ENCODE assay signal across 8 mouse cellular contexts in the genomic region with DNA sequence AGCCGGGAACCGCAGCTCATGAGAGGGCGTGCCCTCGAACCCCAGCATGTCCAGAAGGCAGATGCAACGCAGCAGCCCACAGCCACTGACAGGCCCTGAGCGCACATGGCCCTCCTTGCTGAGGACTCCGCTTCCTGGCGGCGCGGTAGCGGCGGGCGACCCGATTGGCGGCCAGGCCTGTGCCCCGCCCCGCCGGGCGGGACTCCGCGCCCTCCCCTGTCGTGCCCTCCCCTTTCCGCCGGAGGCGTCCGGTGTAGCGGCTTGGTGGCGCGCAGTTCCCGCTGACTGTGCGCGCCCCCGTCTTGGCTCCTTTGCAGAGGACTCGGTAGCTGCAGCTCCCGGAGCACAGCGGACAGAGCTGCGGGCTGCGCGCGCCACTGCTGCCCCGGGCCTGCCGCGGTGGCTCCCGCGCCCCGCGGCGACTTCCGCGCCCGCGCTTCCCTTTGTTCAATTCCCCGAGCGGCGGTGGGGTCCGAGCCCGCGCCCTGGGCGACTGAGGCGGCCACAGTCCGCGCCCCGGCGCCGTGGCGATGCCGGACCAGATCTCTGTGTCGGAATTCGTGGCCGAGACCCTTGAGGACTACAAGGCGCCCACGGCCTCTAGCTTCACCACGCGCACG.
DNase-seq lines count a peak whose midpoint lies in the region; ATAC-seq and TF ChIP-seq lines count a peak whose summit lies in the region.
"Not testable (repeated sequence)": the region's sequence is repeated elsewhere in the genome, so short reads cannot be mapped to it uniquely, and the experiment has no call there.

No protein-coding gene starts in this region.

- H3K36me3 ChIP-seq in embryonic facial prominence, embryonic 15.5 days; intestine, postnatal 0 days (ENCODE audit: control insufficient read depth, insufficient read depth): not testable (repeated sequence)

- peak overlapping the region; percentile 41 for H3K4me3 ChIP-seq in embryonic facial prominence, embryonic 15.5 days (replicated peaks)
- H3K4me3 ChIP-seq in intestine, postnatal 0 days (ENCODE audit: low read depth, low read length) = peak overlapping the region; percentile 36

- not testable (repeated sequence) for TF ChIP-seq CTCF in intestine, postnatal 0 days (IDR thresholded peaks at IDR 0.05; ENCODE audit: low read depth)

- H3K27me3 ChIP-seq in embryonic facial prominence, embryonic 15.5 days; intestine, postnatal 0 days (replicated peaks; ENCODE audit: control insufficient read depth, insufficient read depth, low read length): not testable (repeated sequence)

- H3K27ac ChIP-seq in embryonic facial prominence, embryonic 15.5 days (replicated peaks); intestine, postnatal 0 days (ENCODE audit: low read depth, low read length): not testable (repeated sequence)

- H3K9me3 ChIP-seq in embryonic facial prominence, embryonic 15.5 days (replicated peaks); intestine, postnatal 0 days (ENCODE audit: control insufficient read depth): not testable (repeated sequence)

- peak; percentile 90 for DNase-seq in adrenal gland, adult 2 months
- DNase-seq in heart, adult 8-10 months (ENCODE audit: low spot score) = peak; percentile 60
- DNase-seq in left cerebral cortex, adult 9 months (ENCODE audit: low spot score in 2 of 2) = peak; percentile 23 to 49
- peak; percentile 55 for DNase-seq in lung, postnatal 14 days
- DNase-seq in right cerebral cortex, adult 18-20 months = peak; percentile 75
- DNase-seq in thymus, postnatal 25 days = peak; percentile 58

- ATAC-seq in embryonic facial prominence, embryonic 15.5 days (ENCODE audit: insufficient number of reproducible peaks, low FRiP score, low TSS enrichment, low read depth) = not testable (repeated sequence)
- ATAC-seq in intestine, postnatal 0 days = peak; percentile 85

- WGBS in embryonic facial prominence, embryonic 15.5 days = 5% methylated on average over 74 of the region's 75 CpGs
- WGBS in intestine, postnatal 0 days = 7% methylated on average over 70 of the region's 75 CpGs

- H3K9ac ChIP-seq in embryonic facial prominence, embryonic 15.5 days; intestine, postnatal 0 days (ENCODE audit: low read depth, low read length): not testable (repeated sequence)

- H3K4me2 ChIP-seq in embryonic facial prominence, embryonic 15.5 days (replicated peaks) = peak overlapping the region; percentile 37
- peak overlapping the region; percentile 62 for H3K4me2 ChIP-seq in intestine, postnatal 0 days (replicated peaks; ENCODE audit: low read depth)

- not testable (repeated sequence) for H3K4me1 ChIP-seq in embryonic facial prominence, embryonic 15.5 days; intestine, postnatal 0 days (replicated peaks; ENCODE audit: control insufficient read depth, insufficient read depth, low read length)

Comparison
In these comparisons a context has a peak if more than half of its experiments do, and no peak if none do; other contexts are left out.
1. DNase-seq: peak in every context shown above with its lines; median percentile 90 in adrenal gland, adult 2 months; 75 in right cerebral cortex, adult 18-20 months; 60 in heart, adult 8-10 months; 58 in thymus, postnatal 25 days; 55 in lung, postnatal 14 days; 36 in left cerebral cortex, adult 9 months.